Mouse (Mus musculus) midbrain, embryonic 15.5 days (tissue): ENCODE results near the gene Srbd1. TPM values are rescaled to one million over a fixed set of nuclear protein-coding genes. Genes with fewer than 3 reads are reported as not detected.

Experiments used
- ATAC-seq: fragments of 200-750 bp; cut with Nextera tagmentation; replicated peaks from 2 replicates; pipeline ENCODE4 v1.8.0; 2017; ENCODE audit warnings: moderate TSS enrichment
- H3K27ac ChIP-seq: fragments of 300-500 bp; sonication (generic); 2 replicates; pipeline ENCODE4 v1.5.1; 2015; ENCODE audit warnings: mild to moderate bottlenecking, inconsistent platforms
- H3K27me3 ChIP-seq: fragments of 300-500 bp; sonication (generic); replicated peaks from 2 replicates; pipeline ENCODE4 v1.6.1; 2015; ENCODE audit warnings: inconsistent platforms
- H3K36me3 ChIP-seq: fragments of 300-500 bp; sonication (generic); replicated peaks from 2 replicates; pipeline ENCODE4 v1.6.1; 2015; ENCODE audit warnings: inconsistent platforms
- H3K4me1 ChIP-seq: fragments of 300-500 bp; sonication (generic); 2 replicates; pipeline ENCODE4 v1.6.1; 2015; ENCODE audit warnings: inconsistent platforms
- H3K4me2 ChIP-seq: fragments of 300-500 bp; sonication (generic); 2 replicates; pipeline ENCODE4 v1.6.1; 2015; ENCODE audit warnings: inconsistent platforms, mild to moderate bottlenecking, moderate library complexity
- H3K4me3 ChIP-seq: fragments of 300-500 bp; sonication (generic); 2 replicates; pipeline ENCODE4 v1.5.1; 2015; ENCODE audit warnings: mild to moderate bottlenecking, inconsistent platforms
- H3K9ac ChIP-seq: fragments of 300-500 bp; sonication (generic); 2 replicates; pipeline ENCODE4 v1.6.1; 2015; ENCODE audit warnings: mild to moderate bottlenecking, inconsistent platforms
- H3K9me3 ChIP-seq: fragments of 300-500 bp; sonication (generic); 2 replicates; pipeline ENCODE4 v1.6.1; 2016; ENCODE audit warnings: inconsistent platforms
- WGBS: fragments of 180-500 bp; shearing (Covaris S2); methylation state at CpG from one replicate; pipeline ENCODE4 v1.1.7; 2015; ENCODE audit warnings: mixed read lengths; 5-methylcytosine and 5-hydroxymethylcytosine counted together
- polyA plus RNA-seq: library from polyadenylated mRNA; unstranded; fragments of >200 nt; fragmentation: Nextera tagmentation; extraction: Ambion mirVana; gene quantifications from 2 replicates; pipeline ENCODE4 v1.2.1, GENCODE M21; 2015

Gene Srbd1
- polyA plus RNA-seq, 1 experiment from 2014 or later: 14.8 TPM

- H3K4me2 ChIP-seq: no peak overlapping the region
- no peak for ATAC-seq
- H3K9me3 ChIP-seq: 0 out of 2 replicates have a peak, but pooled peaks cover 3% of the 10 kb centered on the region
- WGBS: 96% methylated on average over 4 of the region's 4 CpGs
- H3K9ac ChIP-seq: no peak overlapping the region
- no peaks in the 10 kb centered on the region for H3K36me3 ChIP-seq
- H3K27ac ChIP-seq: no peak overlapping the region
- no peaks in the 10 kb centered on the region for H3K27me3 ChIP-seq
- no peak overlapping the region for H3K4me3 ChIP-seq
- H3K4me1 ChIP-seq: 0 out of 2 replicates have a peak, but pooled peaks cover 5% of the 10 kb centered on the region
Observed at GRCm38 (mm10) chr17:86027577-86028199, 117.3 kb downstream of the Srbd1 start.

GRCm38 (mm10) chr17:86024589-86024988 lies 120.4 kb downstream of the Srbd1 start:
- no peak for ATAC-seq
- no peaks in the 10 kb centered on the region for H3K36me3 ChIP-seq
- 89% methylated on average over 3 of the region's 3 CpGs for WGBS
- 0 out of 2 replicates have a peak, but pooled peaks cover 3% of the 10 kb centered on the region for H3K9me3 ChIP-seq
- no peaks in the 10 kb centered on the region for H3K4me1 ChIP-seq
- no peak overlapping the region for H3K4me2 ChIP-seq
- H3K4me3 ChIP-seq: no peak overlapping the region
- no peak overlapping the region for H3K27ac ChIP-seq
- H3K9ac ChIP-seq: no peak overlapping the region
- H3K27me3 ChIP-seq: no peaks in the 10 kb centered on the region

GRCm38 (mm10) chr17:86022366-86022765 lies 122.6 kb downstream of the Srbd1 start:
- WGBS: 63% methylated on average over 4 of the region's 4 CpGs
- Histone ChIP-seq H3K9me3 (peaks cover 3% of the 10 kb centered on the region; the same call in 1 of the 2 replicates), H3K4me1 (no peaks in the 10 kb centered on the region), H3K27ac (no peak overlapping the region), H3K9ac (no peak overlapping the region), H3K27me3 (no peaks in the 10 kb centered on the region), H3K36me3 (no peaks in the 10 kb centered on the region), H3K4me2 (no peak overlapping the region), H3K4me3 (no peak overlapping the region)
- no peak for ATAC-seq

- no peaks in the 10 kb centered on the region for H3K4me1 ChIP-seq
- H3K4me2 ChIP-seq: no peak overlapping the region
- no peaks in the 10 kb centered on the region for H3K36me3 ChIP-seq
- H3K27me3 ChIP-seq: no peaks in the 10 kb centered on the region
- H3K4me3 ChIP-seq: no peak overlapping the region
- ATAC-seq: no peak
- H3K27ac ChIP-seq: no peak overlapping the region
- H3K9ac ChIP-seq: no peak overlapping the region
- H3K9me3 ChIP-seq: peaks cover 3% of the 10 kb centered on the region; the same call in 1 of the 2 replicates
- 89% methylated on average over 1 of the region's 1 CpGs for WGBS
Observed at GRCm38 (mm10) chr17:86021815-86022214, 123.2 kb downstream of the Srbd1 start.

- no peak overlapping the region for H3K9ac ChIP-seq
- no peaks in the 10 kb centered on the region for H3K27me3 ChIP-seq
- no peaks in the 10 kb centered on the region for H3K36me3 ChIP-seq
- H3K4me2 ChIP-seq: no peak overlapping the region
- ATAC-seq: no peak
- H3K4me1 ChIP-seq: no peaks in the 10 kb centered on the region
- H3K27ac ChIP-seq: no peak overlapping the region
- 91% methylated on average over 5 of the region's 5 CpGs for WGBS
- no peak overlapping the region for H3K4me3 ChIP-seq
- H3K9me3 ChIP-seq: peaks cover under 1% of the 10 kb centered on the region; the same call in 1 of the 2 replicates
Observed at GRCm38 (mm10) chr17:86021231-86021630, 123.7 kb downstream of the Srbd1 start.

GRCm38 (mm10) chr17:86019793-86020192 lies 125.2 kb downstream of the Srbd1 start:
- no peak for ATAC-seq
- no peaks in the 10 kb centered on the region; the same call in 1 of the 2 replicates for H3K9me3 ChIP-seq
- no peaks in the 10 kb centered on the region for H3K27me3 ChIP-seq
- H3K9ac ChIP-seq: no peak overlapping the region
- H3K4me3 ChIP-seq: no peak overlapping the region
- H3K27ac ChIP-seq: no peak overlapping the region
- 88% methylated on average over 1 of the region's 1 CpGs for WGBS
- no peak overlapping the region for H3K4me2 ChIP-seq
- H3K4me1 ChIP-seq: no peaks in the 10 kb centered on the region
- no peaks in the 10 kb centered on the region for H3K36me3 ChIP-seq

GRCm38 (mm10) chr17:86014246-86014645 lies 130.7 kb downstream of the Srbd1 start:
- Histone ChIP-seq H3K4me3 (no peak overlapping the region), H3K27ac (no peak overlapping the region), H3K4me2 (no peak overlapping the region), H3K4me1 (no peaks in the 10 kb centered on the region), H3K9me3 (no peaks in the 10 kb centered on the region; the same call in 1 of the 2 replicates), H3K27me3 (no peaks in the 10 kb centered on the region), H3K36me3 (no peaks in the 10 kb centered on the region), H3K9ac (no peak overlapping the region)
- no peak for ATAC-seq
- WGBS: 86% methylated on average over 4 of the region's 4 CpGs

- H3K36me3 ChIP-seq: no peaks in the 10 kb centered on the region
- H3K4me1 ChIP-seq: no peaks in the 10 kb centered on the region
- ATAC-seq: no peak
- no peak overlapping the region for H3K9ac ChIP-seq
- 87% methylated on average over 1 of the region's 1 CpGs for WGBS
- H3K9me3 ChIP-seq: no peaks in the 10 kb centered on the region
- H3K27me3 ChIP-seq: no peaks in the 10 kb centered on the region
- no peak overlapping the region for H3K4me2 ChIP-seq
- no peak overlapping the region for H3K27ac ChIP-seq
- H3K4me3 ChIP-seq: no peak overlapping the region
Observed at GRCm38 (mm10) chr17:86012576-86012975, 132.4 kb downstream of the Srbd1 start.

GRCm38 (mm10) chr17:86011849-86012248 lies 133.1 kb downstream of the Srbd1 start:
- H3K27ac ChIP-seq: no peak overlapping the region
- 92% methylated on average over 3 of the region's 3 CpGs for WGBS
- no peak for ATAC-seq
- H3K4me2 ChIP-seq: no peak overlapping the region
- no peaks in the 10 kb centered on the region for H3K27me3 ChIP-seq
- no peaks in the 10 kb centered on the region for H3K4me1 ChIP-seq
- no peaks in the 10 kb centered on the region for H3K36me3 ChIP-seq
- no peaks in the 10 kb centered on the region for H3K9me3 ChIP-seq
- no peak overlapping the region for H3K9ac ChIP-seq
- H3K4me3 ChIP-seq: no peak overlapping the region

- 76% methylated on average over 10 of the region's 10 CpGs for WGBS
- ATAC-seq: no peak
Observed at GRCm38 (mm10) chr17:86008401-86008800, 136.6 kb downstream of the Srbd1 start.

GRCm38 (mm10) chr17:86002113-86002512 lies 142.9 kb downstream of the Srbd1 start:
- no peak for ATAC-seq
- 95% methylated on average over 6 of the region's 6 CpGs for WGBS
- Histone ChIP-seq H3K9ac (no peak overlapping the region), H3K36me3 (peaks cover 2% of the 10 kb centered on the region; the same call in 1 of the 2 replicates), H3K9me3 (peaks cover 7% of the 10 kb centered on the region), H3K4me2 (no peak overlapping the region), H3K4me1 (no peaks in the 10 kb centered on the region), H3K4me3 (no peak overlapping the region), H3K27me3 (no peaks in the 10 kb centered on the region), H3K27ac (no peak overlapping the region)

More at GRCm38 (mm10) chr17:86008401-86008800, 136.6 kb downstream of the Srbd1 start:
- Histone ChIP-seq H3K4me1 (no peaks in the 10 kb centered on the region), H3K4me3 (no peak overlapping the region), H3K27ac (no peak overlapping the region), H3K9ac (no peak overlapping the region), H3K9me3 (no peaks in the 10 kb centered on the region), H3K27me3 (no peaks in the 10 kb centered on the region), H3K4me2 (no peak overlapping the region), H3K36me3 (no peaks in the 10 kb centered on the region)

- ATAC-seq: no peak
Observed at GRCm38 (mm10) chr17:86001667-86002066, 143.3 kb downstream of the Srbd1 start.

GRCm38 (mm10) chr17:85995727-85996126 lies 149.2 kb downstream of the Srbd1 start:
- no peaks in the 10 kb centered on the region for H3K27me3 ChIP-seq
- H3K9me3 ChIP-seq: peaks cover 9% of the 10 kb centered on the region
- no peak overlapping the region for H3K9ac ChIP-seq
- H3K4me1 ChIP-seq: no peaks in the 10 kb centered on the region
- WGBS: 72% methylated on average over 2 of the region's 2 CpGs
- H3K36me3 ChIP-seq: peaks cover 6% of the 10 kb centered on the region; the same call in 1 of the 2 replicates
- no peak overlapping the region for H3K4me3 ChIP-seq
- ATAC-seq: no peak
- no peak overlapping the region for H3K4me2 ChIP-seq
- H3K27ac ChIP-seq: no peak overlapping the region

More at GRCm38 (mm10) chr17:86001667-86002066, 143.3 kb downstream of the Srbd1 start:
- Histone ChIP-seq H3K27me3 (no peaks in the 10 kb centered on the region), H3K27ac (no peak overlapping the region), H3K4me2 (no peak overlapping the region), H3K4me3 (no peak overlapping the region), H3K36me3 (peaks cover 6% of the 10 kb centered on the region; the same call in 1 of the 2 replicates), H3K4me1 (no peaks in the 10 kb centered on the region), H3K9ac (no peak overlapping the region), H3K9me3 (peaks cover 9% of the 10 kb centered on the region)
- WGBS: 91% methylated on average over 5 of the region's 5 CpGs
